Mouse (Mus musculus): ENCODE data around the gene Zbtb9.

DNA sequence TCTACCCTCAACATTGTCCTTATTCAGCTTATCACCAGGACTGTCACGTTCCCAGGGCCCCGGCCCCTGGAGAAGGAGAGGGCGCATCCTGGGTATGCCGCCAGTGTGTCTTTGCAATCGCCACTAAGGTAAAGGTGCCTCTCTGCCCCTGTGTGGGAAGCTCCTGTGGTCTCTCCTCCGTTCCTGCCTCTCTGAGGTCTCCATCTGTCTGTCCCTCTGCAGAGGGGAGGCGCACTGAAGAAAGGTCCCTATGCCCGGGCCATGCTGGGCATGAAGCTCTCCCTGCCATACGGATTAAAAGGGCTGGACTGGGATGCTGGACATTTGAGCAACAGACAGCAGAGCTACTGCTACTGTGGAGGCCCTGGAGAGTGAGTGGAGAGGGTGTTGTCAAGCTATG is 37.9 kb upstream of the Zbtb9 start:
- TF ChIP-seq CTCF (IDR thresholded peaks at IDR 0.05; ENCODE audit: insufficient read depth, low read length) (no peak), POLR2A (IDR thresholded peaks at IDR 0.05; ENCODE audit: borderline replicate concordance, extremely low read depth, low read depth, low read length) (no peak)
